Mouse (Mus musculus) cortical plate, adult 2 months (tissue): Measurements from ENCODE around the gene Tcp11.

Experiments
- CTCF ChIP-seq: fragments of 200-500 bp; IDR thresholded peaks from 2 replicates; pipeline ENCODE4 v1.5.1; 2011; ENCODE audit warnings: mild to moderate bottlenecking, control low read depth, low read length; ENCODE audit not compliant: insufficient read depth; ENCODE audit errors: extremely low read depth
- POLR2A ChIP-seq: fragments of 200-500 bp; IDR thresholded peaks from 2 replicates; pipeline ENCODE4 v1.6.1; 2011; ENCODE audit warnings: mild to moderate bottlenecking, low read length, control low read depth; ENCODE audit not compliant: insufficient read depth; ENCODE audit errors: extremely low read depth

- TF ChIP-seq CTCF, result no peak
- TF ChIP-seq POLR2A, result no peak
Measured at GRCm38 (mm10) chr17:28074486-28074885, 6.0 kb downstream of the Tcp11 start.
